Mouse (Mus musculus) limb, embryonic 11.5 days (tissue): ENCODE results near the gene Fam78a. TPM values are rescaled to one million over a fixed set of nuclear protein-coding genes. Genes with fewer than 3 reads are reported as not detected.

Experiments
- ATAC-seq: fragments of 200-750 bp; cut with Nextera tagmentation; 2 replicates; pipeline ENCODE4 v1.8.0; 2017; ENCODE audit warnings: low read depth; ENCODE audit not compliant: insufficient number of reproducible peaks, low FRiP score, low TSS enrichment
- DNase-seq: peaks from one replicate; pipeline ENCODE4 v3.0.0-alpha.2; 2015; ENCODE audit warnings: low spot score
- H3K27ac ChIP-seq: fragments of 300-500 bp; sonication (generic); replicated peaks from 2 replicates; pipeline ENCODE4 v1.5.1; 2014; ENCODE audit warnings: low read depth, mild to moderate bottlenecking, low read length
- H3K27me3 ChIP-seq: fragments of 300-500 bp; sonication (generic); 2 replicates; pipeline ENCODE4 v1.6.1; 2014; ENCODE audit warnings: mild to moderate bottlenecking, low read length, mixed read lengths; ENCODE audit not compliant: control insufficient read depth, insufficient read depth
- H3K36me3 ChIP-seq: fragments of 300-500 bp; sonication (generic); 2 replicates; pipeline ENCODE4 v1.6.1; 2014; ENCODE audit warnings: mild to moderate bottlenecking, low read length, moderate library complexity, mixed read lengths; ENCODE audit not compliant: control insufficient read depth, insufficient read depth
- H3K4me1 ChIP-seq: fragments of 300-500 bp; sonication (generic); 2 replicates; pipeline ENCODE4 v1.6.1; 2014; ENCODE audit warnings: low read length, mixed read lengths; ENCODE audit not compliant: control insufficient read depth, insufficient read depth
- H3K4me2 ChIP-seq: fragments of 300-500 bp; sonication (generic); 2 replicates; pipeline ENCODE4 v1.6.1; 2014; ENCODE audit warnings: low read depth, mild to moderate bottlenecking, moderate library complexity; ENCODE audit not compliant: severe bottlenecking
- H3K4me3 ChIP-seq: fragments of 300-500 bp; sonication (generic); 2 replicates; pipeline ENCODE4 v1.5.1; 2014; ENCODE audit warnings: low read depth, low read length
- H3K9ac ChIP-seq: fragments of 300-500 bp; sonication (generic); 2 replicates; pipeline ENCODE4 v1.6.1; 2014; ENCODE audit warnings: mild to moderate bottlenecking, low read length
- H3K9me3 ChIP-seq: fragments of 300-500 bp; sonication (generic); 2 replicates; pipeline ENCODE4 v1.6.1; 2016; ENCODE audit warnings: low read length; ENCODE audit not compliant: control insufficient read depth
- WGBS: fragments of 180-500 bp; shearing (Covaris S2); extraction: QIAGEN DNeasy Blood & Tissue Kit; methylation state at CpG from one replicate; pipeline ENCODE4 v1.1.7; 2014; 5-methylcytosine and 5-hydroxymethylcytosine counted together
- polyA plus RNA-seq: library from polyadenylated mRNA; unstranded; fragments of >200 nt; fragmentation: Nextera tagmentation; extraction: Ambion mirVana; gene quantifications from 2 replicates; pipeline ENCODE4 v1.2.1, GENCODE M21; 2014

The Fam78a gene
- polyA plus RNA-seq, 1 experiment from 2014 or later = 1.9 TPM

- Histone ChIP-seq H3K27ac (no peak overlapping the region), H3K4me1 (no peaks in the 10 kb centered on the region)
- WGBS = 88% methylated on average over 16 of the region's 16 CpGs
Observed at GRCm38 (mm10) chr2:32105117-32105913, 20.7 kb upstream of the Fam78a start.

GRCm38 (mm10) chr2:32104122-32104521, 19.5 kb upstream of the Fam78a start:
- Histone ChIP-seq H3K9me3 (no peaks in the 10 kb centered on the region), H3K4me1 (no peaks in the 10 kb centered on the region), H3K27me3 (no peaks in the 10 kb centered on the region), H3K9ac (no peak overlapping the region), H3K27ac (no peak overlapping the region), H3K36me3 (no peaks in the 10 kb centered on the region), H3K4me2 (no peak overlapping the region), H3K4me3 (no peak overlapping the region)
- WGBS = 80% methylated on average over 7 of the region's 7 CpGs
- ATAC-seq (no peak), DNase-seq (no peak)

More at GRCm38 (mm10) chr2:32105117-32105913, 20.7 kb upstream of the Fam78a start:
- Histone ChIP-seq H3K4me2 (no peak overlapping the region), H3K9ac (no peak overlapping the region), H3K9me3 (no peaks in the 10 kb centered on the region), H3K27me3 (no peaks in the 10 kb centered on the region), H3K36me3 (no peaks in the 10 kb centered on the region), H3K4me3 (no peak overlapping the region)
- DNase-seq (no peak), ATAC-seq (no peak)

- H3K4me3 ChIP-seq = no peak overlapping the region
Observed at GRCm38 (mm10) chr2:32103557-32103956, 18.9 kb upstream of the Fam78a start.

GRCm38 (mm10) chr2:32102944-32103343, 18.3 kb upstream of the Fam78a start:
- Histone ChIP-seq H3K36me3 (no peaks in the 10 kb centered on the region), H3K27me3 (no peaks in the 10 kb centered on the region), H3K27ac (no peak overlapping the region), H3K9me3 (no peaks in the 10 kb centered on the region), H3K4me3 (no peak overlapping the region), H3K9ac (no peak overlapping the region), H3K4me1 (no peaks in the 10 kb centered on the region), H3K4me2 (no peak overlapping the region)
- WGBS = 61% methylated on average over 5 of the region's 5 CpGs
- ATAC-seq (no peak), DNase-seq (no peak)

More at GRCm38 (mm10) chr2:32103557-32103956, 18.9 kb upstream of the Fam78a start:
- DNase-seq (no peak), ATAC-seq (no peak)
- Histone ChIP-seq H3K9ac (no peak overlapping the region), H3K4me2 (no peak overlapping the region), H3K27me3 (no peaks in the 10 kb centered on the region), H3K27ac (no peak overlapping the region), H3K9me3 (no peaks in the 10 kb centered on the region), H3K36me3 (no peaks in the 10 kb centered on the region), H3K4me1 (no peaks in the 10 kb centered on the region)
- WGBS = 81% methylated on average over 7 of the region's 7 CpGs

GRCm38 (mm10) chr2:32096122-32096420, 11.4 kb upstream of the Fam78a start:
- Histone ChIP-seq H3K9ac (no peak overlapping the region), H3K4me3 (peak overlapping the region; percentile 20; the same call in 1 of the 2 replicates), H3K27ac (no peak overlapping the region), H3K4me1 (no peaks in the 10 kb centered on the region), H3K36me3 (no peaks in the 10 kb centered on the region), H3K9me3 (no peaks in the 10 kb centered on the region), H3K4me2 (peak overlapping the region; percentile 44; the same call in 1 of the 2 replicates), H3K27me3 (no peaks in the 10 kb centered on the region)
- no peak for DNase-seq
- ATAC-seq = no peak
- WGBS = 81% methylated on average over 10 of the region's 10 CpGs

- 0 out of 2 replicates have a peak, but pooled peaks have one; percentile 47 for ATAC-seq
- peak; percentile 49 for DNase-seq
- WGBS = 54% methylated on average over 22 of the region's 22 CpGs
- Histone ChIP-seq H3K4me3 (peak within 1 kb of the TSS; percentile 20), H3K9ac (peak within 1 kb of the TSS; percentile 49; the same call in 1 of the 2 replicates), H3K4me2 (peak within 1 kb of the TSS; percentile 44; the same call in 1 of the 2 replicates), H3K4me1 (no peaks in the 10 kb centered on the region), H3K27ac (no peak within 1 kb of the TSS), H3K36me3 (no peaks in the 10 kb centered on the region), H3K27me3 (no peaks in the 10 kb centered on the region), H3K9me3 (no peaks in the 10 kb centered on the region)
Observed at GRCm38 (mm10) chr2:32095351-32096121, 10.9 kb upstream of the Fam78a start, which contains the start of gene Plpp7. Plpp7 (plus strand) TSS chr2:32095528.

GRCm38 (mm10) chr2:32094001-32094707, 9.5 kb upstream of the Fam78a start:
- Histone ChIP-seq H3K4me3 (no peak overlapping the region), H3K27ac (no peak overlapping the region), H3K4me1 (0 out of 2 replicates have a peak, but pooled peaks cover under 1% of the 10 kb centered on the region), H3K9ac (no peak overlapping the region), H3K27me3 (0 out of 2 replicates have a peak, but pooled peaks cover under 1% of the 10 kb centered on the region), H3K9me3 (no peaks in the 10 kb centered on the region), H3K36me3 (no peaks in the 10 kb centered on the region), H3K4me2 (no peak overlapping the region)
- no peak for ATAC-seq
- 85% methylated on average over 7 of the region's 7 CpGs for WGBS
- no peak for DNase-seq

GRCm38 (mm10) chr2:32091956-32092355, 7.3 kb upstream of the Fam78a start:
- Histone ChIP-seq H3K4me2 (no peak overlapping the region), H3K4me1 (peaks cover 9% of the 10 kb centered on the region; the same call in 1 of the 2 replicates), H3K27me3 (0 out of 2 replicates have a peak, but pooled peaks cover 14% of the 10 kb centered on the region), H3K9ac (no peak overlapping the region), H3K9me3 (no peaks in the 10 kb centered on the region), H3K36me3 (no peaks in the 10 kb centered on the region), H3K27ac (no peak overlapping the region), H3K4me3 (no peak overlapping the region)
- no peak for DNase-seq
- 59% methylated on average over 3 of the region's 3 CpGs for WGBS
- no peak for ATAC-seq
